Mouse (Mus musculus): ENCODE measurements around the gene Vmn2r19. TPM values are rescaled to one million over a fixed set of nuclear protein-coding genes. Genes with fewer than 3 reads are reported as not detected.

The Vmn2r19 gene
- not detected in 2 replicates for polyA plus RNA-seq (2015; fragmentation: Nextera tagmentation; extraction: Ambion mirVana)

GRCm38 (mm10) chr6:123308033-123308432 lies at the start of gene Vmn2r19:
Gene Vmn2r19 (plus strand): TSS chr6:123308333.
- no peak within 1 kb of the TSS for H3K4me3 ChIP-seq (replicated peaks)
- H3K9ac ChIP-seq (replicated peaks), result no peak within 1 kb of the TSS
- H3K4me1 ChIP-seq (replicated peaks), result no peaks in the 10 kb centered on the region
- ATAC-seq, result no peak
- 83% methylated on average over 2 of the region's 2 CpGs for WGBS
- H3K4me2 ChIP-seq (replicated peaks), result no peak within 1 kb of the TSS
- no peaks in the 10 kb centered on the region for H3K36me3 ChIP-seq
- no peak within 1 kb of the TSS for H3K27ac ChIP-seq
- H3K9me3 ChIP-seq, result no peaks in the 10 kb centered on the region
- H3K27me3 ChIP-seq, result no peaks in the 10 kb centered on the region

GRCm38 (mm10) chr6:123258946-123259345 lies 49.2 kb upstream of the Vmn2r19 start:
- no peak overlapping the region for H3K4me3 ChIP-seq (replicated peaks)
- H3K27me3 ChIP-seq, result no peaks in the 10 kb centered on the region
- 77% methylated on average over 3 of the region's 3 CpGs for WGBS
- no peak overlapping the region for H3K27ac ChIP-seq
- no peak overlapping the region for H3K4me2 ChIP-seq (replicated peaks)
- no peak overlapping the region for H3K9ac ChIP-seq (replicated peaks)
- H3K9me3 ChIP-seq, result peaks cover 3% of the 10 kb centered on the region; the same call in 1 of the 2 replicates
- no peaks in the 10 kb centered on the region for H3K36me3 ChIP-seq
- ATAC-seq, result no peak
- H3K4me1 ChIP-seq (replicated peaks), result no peaks in the 10 kb centered on the region

GRCm38 (mm10) chr6:123259889-123260603 lies 48.1 kb upstream of the Vmn2r19 start:
- WGBS, result 84% methylated on average over 4 of the region's 4 CpGs
- Histone ChIP-seq H3K27ac (no peak overlapping the region), H3K9me3 (peaks cover 3% of the 10 kb centered on the region; the same call in 1 of the 2 replicates), H3K4me2 (replicated peaks) (no peak overlapping the region), H3K27me3 (no peaks in the 10 kb centered on the region), H3K4me3 (replicated peaks) (no peak overlapping the region), H3K36me3 (no peaks in the 10 kb centered on the region), H3K9ac (replicated peaks) (no peak overlapping the region), H3K4me1 (replicated peaks) (no peaks in the 10 kb centered on the region)
- no peak for ATAC-seq

- Histone ChIP-seq H3K9me3 (peaks cover 3% of the 10 kb centered on the region; the same call in 1 of the 2 replicates), H3K36me3 (no peaks in the 10 kb centered on the region), H3K4me3 (replicated peaks) (no peak overlapping the region), H3K27ac (no peak overlapping the region), H3K9ac (replicated peaks) (no peak overlapping the region), H3K4me1 (replicated peaks) (no peaks in the 10 kb centered on the region), H3K27me3 (no peaks in the 10 kb centered on the region), H3K4me2 (replicated peaks) (no peak overlapping the region)
- ATAC-seq, result no peak
- WGBS, result 87% methylated on average over 1 of the region's 1 CpGs
These were observed 47.3 kb upstream of the Vmn2r19 start for GRCm38 (mm10) chr6:123260868-123261267.

- Histone ChIP-seq H3K4me3 (replicated peaks) (no peak within 1 kb of the TSS), H3K4me1 (replicated peaks) (no peaks in the 10 kb centered on the region), H3K9me3 (peaks cover 3% of the 10 kb centered on the region; the same call in 1 of the 2 replicates), H3K4me2 (replicated peaks) (no peak within 1 kb of the TSS), H3K36me3 (no peaks in the 10 kb centered on the region), H3K9ac (replicated peaks) (no peak within 1 kb of the TSS), H3K27me3 (no peaks in the 10 kb centered on the region), H3K27ac (no peak within 1 kb of the TSS)
- no peak for ATAC-seq
- WGBS, result 76% methylated on average over 4 of the region's 4 CpGs
These were observed 46.5 kb upstream of the Vmn2r19 start, which contains the start of gene Clec4d for GRCm38 (mm10) chr6:123261555-123262161. Gene Clec4d (plus strand): TSS chr6:123262111.

GRCm38 (mm10) chr6:123264194-123264593 lies 43.9 kb upstream of the Vmn2r19 start:
- Histone ChIP-seq H3K27me3 (no peaks in the 10 kb centered on the region), H3K4me1 (replicated peaks) (no peaks in the 10 kb centered on the region), H3K27ac (no peak overlapping the region), H3K4me3 (replicated peaks) (no peak overlapping the region), H3K36me3 (no peaks in the 10 kb centered on the region), H3K9ac (replicated peaks) (no peak overlapping the region), H3K4me2 (replicated peaks) (no peak overlapping the region), H3K9me3 (no peaks in the 10 kb centered on the region)
- ATAC-seq, result no peak
- 96% methylated on average over 3 of the region's 3 CpGs for WGBS

- no peak overlapping the region for H3K27ac ChIP-seq
- H3K36me3 ChIP-seq, result no peaks in the 10 kb centered on the region
- H3K9ac ChIP-seq (replicated peaks), result no peak overlapping the region
- no peaks in the 10 kb centered on the region for H3K4me1 ChIP-seq (replicated peaks)
- H3K4me2 ChIP-seq (replicated peaks), result no peak overlapping the region
- no peak for ATAC-seq
- no peak overlapping the region for H3K4me3 ChIP-seq (replicated peaks)
- no peaks in the 10 kb centered on the region for H3K27me3 ChIP-seq
- 88% methylated on average over 4 of the region's 4 CpGs for WGBS
- no peaks in the 10 kb centered on the region; the same call in 1 of the 2 replicates for H3K9me3 ChIP-seq
These were observed 42.3 kb upstream of the Vmn2r19 start for GRCm38 (mm10) chr6:123265809-123266208.

GRCm38 (mm10) chr6:123266945-123267344 lies 41.2 kb upstream of the Vmn2r19 start:
- H3K4me3 ChIP-seq (replicated peaks), result no peak overlapping the region
- no peak overlapping the region for H3K27ac ChIP-seq
- no peak overlapping the region for H3K4me2 ChIP-seq (replicated peaks)
- ATAC-seq, result no peak
- H3K27me3 ChIP-seq, result no peaks in the 10 kb centered on the region
- WGBS, result 89% methylated on average over 5 of the region's 5 CpGs
- H3K4me1 ChIP-seq (replicated peaks), result no peaks in the 10 kb centered on the region
- H3K36me3 ChIP-seq, result no peaks in the 10 kb centered on the region
- H3K9me3 ChIP-seq, result no peaks in the 10 kb centered on the region; the same call in 1 of the 2 replicates
- H3K9ac ChIP-seq (replicated peaks), result no peak overlapping the region

- H3K27me3 ChIP-seq, result no peaks in the 10 kb centered on the region
- H3K9ac ChIP-seq (replicated peaks), result no peak overlapping the region
- H3K4me1 ChIP-seq (replicated peaks), result no peaks in the 10 kb centered on the region
- H3K4me3 ChIP-seq (replicated peaks), result no peak overlapping the region
- WGBS, result 93% methylated on average over 2 of the region's 2 CpGs
- no peak overlapping the region for H3K27ac ChIP-seq
- H3K36me3 ChIP-seq, result no peaks in the 10 kb centered on the region
- no peak for ATAC-seq
- no peaks in the 10 kb centered on the region for H3K9me3 ChIP-seq
- no peak overlapping the region for H3K4me2 ChIP-seq (replicated peaks)
These were observed 28.7 kb upstream of the Vmn2r19 start for GRCm38 (mm10) chr6:123279443-123279842.

GRCm38 (mm10) chr6:123286311-123286710 lies 21.8 kb upstream of the Vmn2r19 start:
- no peaks in the 10 kb centered on the region for H3K4me1 ChIP-seq (replicated peaks)
- H3K9ac ChIP-seq (replicated peaks), result no peak overlapping the region
- 84% methylated on average over 2 of the region's 2 CpGs for WGBS
- H3K36me3 ChIP-seq, result no peaks in the 10 kb centered on the region
- no peak overlapping the region for H3K27ac ChIP-seq
- no peak overlapping the region for H3K4me3 ChIP-seq (replicated peaks)
- H3K4me2 ChIP-seq (replicated peaks), result no peak overlapping the region
- H3K27me3 ChIP-seq, result no peaks in the 10 kb centered on the region
- no peak for ATAC-seq
- H3K9me3 ChIP-seq, result no peaks in the 10 kb centered on the region

- no peaks in the 10 kb centered on the region for H3K27me3 ChIP-seq
- no peaks in the 10 kb centered on the region for H3K9me3 ChIP-seq
- H3K4me2 ChIP-seq (replicated peaks), result no peak overlapping the region
- no peak overlapping the region for H3K27ac ChIP-seq
- ATAC-seq, result no peak
- no peaks in the 10 kb centered on the region for H3K4me1 ChIP-seq (replicated peaks)
- no peak overlapping the region for H3K4me3 ChIP-seq (replicated peaks)
- 87% methylated on average over 10 of the region's 10 CpGs for WGBS
- H3K9ac ChIP-seq (replicated peaks), result no peak overlapping the region
- H3K36me3 ChIP-seq, result no peaks in the 10 kb centered on the region
These were observed 19.2 kb upstream of the Vmn2r19 start for GRCm38 (mm10) chr6:123288931-123289330.

GRCm38 (mm10) chr6:123289753-123290152 lies 18.4 kb upstream of the Vmn2r19 start, which contains the start of gene Clec4e:
Gene Clec4e (minus strand): TSS chr6:123289870.
- Histone ChIP-seq H3K4me3 (replicated peaks) (no peak within 1 kb of the TSS), H3K4me1 (replicated peaks) (no peaks in the 10 kb centered on the region), H3K9me3 (no peaks in the 10 kb centered on the region), H3K27ac (no peak within 1 kb of the TSS), H3K36me3 (no peaks in the 10 kb centered on the region), H3K4me2 (replicated peaks) (no peak within 1 kb of the TSS), H3K9ac (replicated peaks) (no peak within 1 kb of the TSS), H3K27me3 (no peaks in the 10 kb centered on the region)
- no peak for ATAC-seq
- WGBS, result 80% methylated on average over 4 of the region's 4 CpGs
